Mouse (Mus musculus) ES-E14 (cell line): ENCODE data around the gene Anxa1. TPM values are rescaled to one million over a fixed set of nuclear protein-coding genes. Genes with fewer than 3 reads are reported as not detected.

Source experiments
- DNase-seq: peaks from one replicate; pipeline ENCODE4 v3.0.0-alpha.2; 2013; ENCODE audit warnings: low read depth, low spot score
- H3K27ac ChIP-seq: 2 replicates; pipeline ENCODE4 v1.5.1; 2012; ENCODE audit warnings: low read depth, mild to moderate bottlenecking, low read length, moderate library complexity, mixed read lengths; ENCODE audit not compliant: poor library complexity, insufficient read depth, severe bottlenecking
- H3K36me3 ChIP-seq: 2 replicates; pipeline ENCODE4 v1.6.1; 2012; ENCODE audit warnings: mild to moderate bottlenecking, low read length, moderate library complexity, mixed read lengths; ENCODE audit not compliant: control insufficient read depth, poor library complexity, insufficient read depth, severe bottlenecking
- H3K4me1 ChIP-seq, 2 experiments: fragments of 150-350 bp in 1 of 2; sonication (generic) in 1 of 2; 2 replicates each; pipeline ENCODE4 v1.6.1; 2012; ENCODE audit warnings: low read length in 2 of 2, mild to moderate bottlenecking in 1 of 2, mixed read lengths in 1 of 2; ENCODE audit not compliant: control insufficient read depth in 2 of 2, insufficient read depth in 2 of 2, poor library complexity in 1 of 2
- H3K4me3 ChIP-seq, 2 experiments: fragments of 150-350 bp in 1 of 2; sonication (generic) in 1 of 2; 2 replicates each; pipeline ENCODE4 v1.5.1; 2012; ENCODE audit warnings: low read length in 2 of 2, low read depth in 1 of 2, mild to moderate bottlenecking in 1 of 2, mixed read lengths in 1 of 2; ENCODE audit not compliant: insufficient read depth in 1 of 2, poor library complexity in 1 of 2, severe bottlenecking in 1 of 2
- H3K9ac ChIP-seq: 2 replicates; pipeline ENCODE4 v1.6.1; 2012; ENCODE audit warnings: low read depth, mild to moderate bottlenecking, low read length, mixed read lengths; ENCODE audit not compliant: poor library complexity, insufficient read depth, severe bottlenecking
- H3K9me3 ChIP-seq: fragments of 150-350 bp; sonication (generic); 2 replicates; pipeline ENCODE4 v1.6.1; 2012; ENCODE audit warnings: low read depth, mild to moderate bottlenecking, low read length; ENCODE audit not compliant: control insufficient read depth, insufficient read depth
- CHD2 ChIP-seq: IDR thresholded peaks from 2 replicates; pipeline ENCODE4 v1.6.1; 2014; ENCODE audit warnings: mild to moderate bottlenecking, low read depth, low read length, inconsistent platforms
- HCFC1 ChIP-seq: IDR thresholded peaks from 2 replicates; pipeline ENCODE4 v1.6.1; 2012; ENCODE audit warnings: low read length, inconsistent platforms, borderline replicate concordance; ENCODE audit not compliant: insufficient read depth
- MAFK ChIP-seq: IDR thresholded peaks from 2 replicates; pipeline ENCODE4 v1.6.1; 2014; ENCODE audit warnings: mild to moderate bottlenecking, low read depth, low read length, inconsistent platforms; ENCODE audit not compliant: insufficient read depth
- ZC3H11A ChIP-seq: IDR thresholded peaks from 2 replicates; pipeline ENCODE4 v1.6.1; 2012; ENCODE audit warnings: low read depth, mild to moderate bottlenecking, inconsistent platforms, low read length, borderline replicate concordance
- ZNF384 ChIP-seq: IDR thresholded peaks from 2 replicates; pipeline ENCODE4 v1.6.1; 2012; ENCODE audit warnings: low read depth, low read length, inconsistent platforms
- in situ Hi-C, 2 experiments: fragments of 600-800 bp; cut with MboI; formaldehyde crosslinking; loops; one replicate each; pipeline ENCODE4 v1.15.1; 2025; ENCODE audit warnings: low sequenced_read_pairs in 2 of 2, inconsistent platforms in 1 of 2; ENCODE audit not compliant: unreplicated experiment in 2 of 2
- total RNA-seq: library from RNA; depleted of rRNA; stranded (reverse); fragments of 300-350 nt; gene quantifications from 2 replicates; pipeline ENCODE4 v1.2.3, GENCODE M21; 2012

The Anxa1 gene
- total RNA-seq, 1 experiment, result 117 TPM

GRCm38 (mm10) chr19:20364931-20365330, 25.8 kb downstream of the Anxa1 start:
- TF ChIP-seq HCFC1, result no peak
- TF ChIP-seq ZC3H11A, result no peak
- no peak for TF ChIP-seq CHD2
- no peak for TF ChIP-seq ZNF384
- no peak for TF ChIP-seq MAFK
- H3K9me3 ChIP-seq, result no peaks in the 10 kb centered on the region
- no peak for DNase-seq
- H3K4me1 ChIP-seq, result no peaks in the 10 kb centered on the region; a peak in 1 of 4 replicates
- no peak overlapping the region for H3K9ac ChIP-seq
- no peak overlapping the region for H3K27ac ChIP-seq
- H3K4me3 ChIP-seq, result no peak overlapping the region
- in situ Hi-C loops, result loop anchor here (25.0 kb wide), 2 partner anchors 372 to 397 kb away; partner anchors contain the start of gene Aldh1a7 (in 1 of the 2)
- H3K36me3 ChIP-seq, result no peaks in the 10 kb centered on the region

DNA sequence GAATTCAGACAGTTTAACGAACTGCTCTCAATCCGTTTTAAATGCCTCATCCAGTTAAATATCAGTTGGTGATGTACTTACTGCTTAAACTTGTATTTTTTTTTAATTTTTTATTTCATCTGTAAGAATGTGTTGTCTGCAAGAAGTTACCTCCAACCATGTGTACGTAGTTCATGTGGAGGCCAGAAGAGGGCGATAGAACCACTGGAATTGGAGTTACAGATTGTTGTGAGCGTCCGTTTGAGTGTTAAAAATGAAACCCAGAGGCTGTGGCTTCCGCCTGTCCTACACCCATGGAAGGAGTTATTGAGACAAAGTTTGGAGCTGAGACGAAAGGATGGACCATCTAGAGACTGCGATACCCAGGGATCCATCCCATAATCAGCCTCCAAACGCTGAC, 27.5 kb downstream of the Anxa1 start:
- peak; percentile 47 for DNase-seq
- Histone ChIP-seq H3K27ac (no peak overlapping the region), H3K4me3 (no peak overlapping the region), H3K9ac (no peak overlapping the region), H3K9me3 (no peaks in the 10 kb centered on the region), H3K36me3 (no peaks in the 10 kb centered on the region), H3K4me1 (no peaks in the 10 kb centered on the region; a peak in 1 of 4 replicates)
- TF ChIP-seq CHD2 (no peak), HCFC1 (no peak), ZC3H11A (peak; percentile 70), MAFK (no peak), ZNF384 (no peak)
- in situ Hi-C loops, result loop anchor here (25.0 kb wide), 2 partner anchors 374 to 399 kb away; partner anchors contain the start of gene Aldh1a7 (in 1 of the 2)

- no peaks in the 10 kb centered on the region for H3K9me3 ChIP-seq
- TF ChIP-seq ZC3H11A, result 0 out of 2 replicates have a peak, but pooled peaks have one; percentile 22
- no peak for TF ChIP-seq MAFK
- no peaks in the 10 kb centered on the region for H3K36me3 ChIP-seq
- in situ Hi-C loops, result loop anchor here (25.0 kb wide), 2 partner anchors 375 to 400 kb away; partner anchors contain the start of gene Aldh1a7 (in 1 of the 2)
- H3K9ac ChIP-seq, result no peak overlapping the region
- no peaks in the 10 kb centered on the region; a peak in 1 of 4 replicates for H3K4me1 ChIP-seq
- DNase-seq, result no peak
- H3K4me3 ChIP-seq, result no peak overlapping the region
- no peak overlapping the region for H3K27ac ChIP-seq
These were observed 28.7 kb downstream of the Anxa1 start for GRCm38 (mm10) chr19:20361917-20362577.

DNA sequence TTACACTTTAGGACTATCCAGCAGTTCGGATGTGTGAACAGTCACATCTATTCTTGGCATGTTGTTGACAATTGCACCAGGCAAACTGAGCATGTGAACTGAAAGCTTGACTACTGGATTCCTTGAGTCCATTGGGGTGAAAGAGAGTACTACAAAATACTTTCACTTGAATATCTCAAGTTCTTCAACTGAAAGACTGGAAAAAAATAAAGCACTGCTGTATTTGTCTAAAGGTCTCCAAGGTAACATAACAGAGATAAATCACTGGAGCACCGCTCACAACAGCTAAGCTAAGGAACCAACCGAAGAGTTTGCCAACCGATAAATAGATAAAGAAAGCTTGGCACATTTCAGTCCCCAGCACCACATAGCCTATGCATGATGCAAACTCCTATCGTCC, 32.1 kb downstream of the Anxa1 start:
- no peak for DNase-seq
- no peak overlapping the region for H3K4me3 ChIP-seq
- no peak for TF ChIP-seq CHD2
- TF ChIP-seq ZC3H11A, result no peak
- TF ChIP-seq MAFK, result no peak
- no peak for TF ChIP-seq ZNF384
- TF ChIP-seq HCFC1, result no peak
- in situ Hi-C loops, result loop anchor here (25.0 kb wide), 2 partner anchors 379 to 404 kb away; partner anchors contain the start of gene Aldh1a7 (in 1 of the 2)
- no peak overlapping the region for H3K9ac ChIP-seq
- H3K9me3 ChIP-seq, result no peaks in the 10 kb centered on the region
- no peaks in the 10 kb centered on the region for H3K36me3 ChIP-seq
- no peaks in the 10 kb centered on the region; a peak in 1 of 4 replicates for H3K4me1 ChIP-seq
- H3K27ac ChIP-seq, result no peak overlapping the region
